Mouse (Mus musculus): ENCODE data around the gene Sept10. TPM values are rescaled to one million over a fixed set of nuclear protein-coding genes. Genes with fewer than 3 reads are reported as not detected.

Sept10 gene
- polyA plus RNA-seq (2012; rRNA removed; ENCODE audit: low replicate concordance): 6.7 and 13.1 TPM in 2 replicates

DNA sequence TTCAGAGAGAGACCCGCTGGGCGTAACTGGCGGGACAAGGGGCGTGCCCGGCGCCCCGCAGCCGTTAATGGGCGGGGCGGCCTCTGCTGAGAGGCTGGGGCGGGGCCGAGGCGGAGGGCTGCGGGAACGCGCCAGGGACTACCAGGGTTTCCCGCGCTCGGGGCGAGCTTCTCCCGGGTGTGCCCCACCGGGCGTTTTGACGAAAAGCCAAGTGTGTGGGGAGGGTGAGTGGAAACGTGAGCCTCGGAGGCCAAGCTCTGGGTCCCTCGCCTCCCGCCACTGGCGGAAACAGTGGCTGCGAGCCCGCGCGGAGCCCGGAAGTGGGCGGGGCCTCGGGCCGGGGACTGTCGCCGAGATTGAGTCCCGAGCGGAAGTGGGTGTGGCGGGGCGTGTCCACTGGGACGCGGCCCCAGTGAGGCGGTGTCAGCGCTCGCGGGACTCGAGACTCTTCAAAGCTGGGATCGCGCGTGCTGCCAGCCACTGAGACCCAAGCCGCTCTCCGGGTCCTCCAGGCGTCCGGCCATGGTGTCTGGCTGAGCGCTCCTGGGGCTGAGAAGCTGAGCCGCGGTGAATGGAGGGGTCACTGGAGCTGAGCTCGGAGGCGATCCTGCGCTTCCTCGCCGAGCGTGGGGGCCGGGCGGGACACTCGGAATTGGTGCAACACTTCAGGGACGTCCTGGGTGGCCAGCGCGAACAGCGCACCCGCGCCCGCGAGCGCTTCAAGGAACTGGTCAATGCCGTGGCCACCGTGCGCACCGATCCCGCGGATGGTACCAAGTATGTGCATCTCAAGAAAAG, at the start of gene Sept10, which contains the start of gene Sowahc:
Sept10 (minus strand) TSS at position 375 of the 798 bp plus-strand sequence.
Sowahc (plus strand) TSS at position 481 of the 798 bp plus-strand sequence.

Other genes starting within 250 kb of the Sept10 start
- gene Sowahc, start 106 bp upstream of the Sept10 start, polyA plus RNA-seq (2012; rRNA removed; ENCODE audit: low replicate concordance): 9.8 and 13.0 TPM in 2 replicates
- 8.8 and 18.6 TPM in 2 replicates for gene P4ha1, start 101.4 kb upstream of the Sept10 start, polyA plus RNA-seq (2012; rRNA removed; ENCODE audit: low replicate concordance)
- 4.4 and 37.2 TPM in 2 replicates for gene Gm10273, start 173.8 kb upstream of the Sept10 start, polyA plus RNA-seq (2012; rRNA removed; ENCODE audit: low replicate concordance)
- gene Pla2g12b, start 181.8 kb upstream of the Sept10 start, polyA plus RNA-seq (2012; rRNA removed; ENCODE audit: low replicate concordance): not detected in 2 replicates
- 0.14 and 0.80 TPM in 2 replicates for gene Oit3, start 219.9 kb upstream of the Sept10 start, polyA plus RNA-seq (2012; rRNA removed; ENCODE audit: low replicate concordance)

All from mammary gland, adult 2 months (tissue).